Mouse (Mus musculus) cerebellum, postnatal 14 days (tissue): Measurements from ENCODE around the gene Urm1.

ENCODE experiments used
- DNase-seq, 2 experiments: peaks; one replicate each; pipeline ENCODE4 v3.0.0; 2021; ENCODE audit warnings: mixed read lengths in 2 of 2

Urm1 gene

GRCm38 (mm10) chr2:29831106-29831505, 11.2 kb downstream of the Urm1 start:
- no peak for DNase-seq

- no peak for DNase-seq
These were observed 13.9 kb downstream of the Urm1 start for GRCm38 (mm10) chr2:29833796-29834195.

DNA sequence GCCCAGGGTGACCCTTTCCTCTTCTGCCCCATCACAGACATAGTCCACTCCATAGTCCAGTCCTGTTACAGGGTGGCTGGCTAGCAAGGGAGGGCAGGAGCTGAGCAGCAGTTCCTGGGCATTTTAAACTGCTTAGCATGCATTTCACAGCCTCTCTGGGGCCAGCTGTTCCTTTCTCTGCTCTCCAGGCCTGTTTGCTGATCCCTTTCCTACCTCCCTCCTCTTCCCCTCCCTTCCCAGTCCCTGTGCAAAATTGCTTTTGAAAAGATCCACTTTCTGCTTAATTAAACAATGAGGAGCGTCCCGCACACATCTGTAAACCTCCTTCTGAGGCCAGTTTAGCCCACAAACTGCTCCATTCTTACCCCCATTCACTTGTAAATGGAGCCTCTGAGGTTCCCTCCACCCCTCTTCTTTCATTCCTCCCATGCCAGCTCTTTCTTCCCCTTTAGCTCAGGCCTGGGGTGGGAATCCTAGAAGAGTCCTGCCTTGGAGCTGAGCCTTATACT, 15.6 kb downstream of the Urm1 start:
- no peak for DNase-seq

- no peak for DNase-seq
These were observed 19.6 kb downstream of the Urm1 start for GRCm38 (mm10) chr2:29839460-29839859.

GRCm38 (mm10) chr2:29843231-29844105, 23.6 kb downstream of the Urm1 start:
- no peak for DNase-seq

GRCm38 (mm10) chr2:29844115-29844514, 24.2 kb downstream of the Urm1 start:
- DNase-seq: no peak

DNA sequence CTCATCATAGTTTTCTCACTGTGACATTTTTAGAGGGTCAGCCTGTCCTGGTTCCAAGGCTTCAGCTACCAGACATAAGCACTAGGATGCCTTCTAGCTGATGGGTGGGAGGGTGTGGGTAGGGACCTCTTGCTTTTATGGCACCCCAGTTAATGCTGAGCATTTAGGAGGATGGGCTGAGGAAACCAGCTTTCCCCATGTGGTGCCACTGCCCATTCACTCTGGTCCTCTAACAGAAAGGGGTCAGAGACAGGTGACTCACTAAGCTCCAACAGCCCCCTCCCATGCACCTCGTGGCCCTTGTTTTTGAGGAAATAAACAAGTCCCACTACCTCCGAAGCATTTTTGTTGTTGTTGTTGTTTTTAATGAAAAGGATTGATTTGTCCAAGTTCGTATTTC, 24.8 kb downstream of the Urm1 start:
- DNase-seq: no peak

DNA sequence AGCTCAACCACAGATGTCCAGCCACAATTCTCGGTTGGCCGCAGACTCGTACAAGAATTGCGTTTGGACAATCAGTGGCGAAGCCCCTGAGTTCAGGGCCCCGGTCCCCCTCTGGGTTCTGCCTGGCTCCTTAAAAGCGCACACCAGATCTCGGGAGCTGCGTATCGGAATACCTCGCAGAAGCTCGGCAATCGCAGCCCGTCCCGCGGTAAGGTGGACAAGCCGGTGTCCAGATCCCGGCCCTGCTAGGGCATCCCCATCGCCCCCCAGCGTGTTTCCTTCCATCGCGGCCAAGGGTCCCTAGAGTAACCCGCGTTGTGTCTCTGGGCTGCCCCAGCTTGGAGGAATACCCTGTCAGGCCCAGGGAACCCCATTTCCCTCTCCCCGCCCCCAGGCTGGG, 25.8 kb downstream of the Urm1 start:
- peak in 1 of 2 experiments; percentile 26 for DNase-seq

- DNase-seq: peak in 1 of 2 experiments; percentile 24
These were observed 26.4 kb downstream of the Urm1 start for GRCm38 (mm10) chr2:29846061-29846853.

DNA sequence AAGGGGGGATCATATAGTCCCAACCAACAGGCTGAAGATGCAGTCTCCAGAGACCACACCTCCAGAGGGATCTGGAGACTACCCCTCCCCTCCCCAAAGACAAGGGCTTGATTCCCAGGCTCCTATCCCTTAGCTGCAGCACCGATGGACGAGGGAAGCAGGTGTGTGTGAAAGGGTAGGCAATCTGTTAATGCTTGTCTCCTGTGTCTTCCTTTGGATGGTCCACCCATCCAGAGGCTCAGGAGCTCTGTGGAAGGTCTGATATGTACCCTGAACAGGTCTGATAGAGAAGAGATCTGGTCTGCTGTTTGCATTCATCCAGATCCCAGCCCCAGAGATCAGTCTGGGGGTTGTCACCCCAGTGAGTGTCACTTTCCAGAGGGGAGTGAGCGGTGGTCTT, 27.0 kb downstream of the Urm1 start:
- no peak for DNase-seq

- DNase-seq: no peak
These were observed 29.2 kb downstream of the Urm1 start for GRCm38 (mm10) chr2:29849041-29849440.

DNA sequence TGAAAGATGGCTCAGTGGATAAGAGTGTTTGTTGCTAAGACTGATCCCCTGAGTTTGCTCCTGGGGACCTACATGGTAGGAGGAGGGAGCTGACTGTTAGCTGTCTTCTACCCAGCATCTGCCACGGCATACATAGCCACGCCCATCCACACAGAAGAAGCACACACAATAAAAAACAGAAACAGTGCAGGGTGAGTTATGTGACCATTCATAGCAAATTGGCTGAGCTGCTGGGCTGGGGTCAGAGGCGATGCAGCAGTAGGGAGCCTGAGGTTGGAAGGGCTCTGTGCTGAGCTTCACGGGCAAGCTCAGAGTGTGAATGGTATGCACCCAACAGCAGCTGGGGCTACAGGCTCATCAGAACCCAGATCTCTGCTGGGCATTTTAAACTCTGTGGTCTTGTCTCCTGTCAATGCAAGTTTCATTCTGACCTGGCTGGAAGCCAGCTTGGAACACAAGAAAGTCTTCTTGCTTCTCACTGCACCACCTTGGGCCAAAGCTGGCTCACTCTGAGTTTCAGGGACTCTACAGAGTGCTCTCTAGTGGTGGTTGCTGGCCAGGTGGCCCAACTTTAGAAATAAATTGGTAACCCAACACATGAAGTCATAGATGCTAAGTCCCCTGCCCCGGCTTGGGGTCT, 30.1 kb downstream of the Urm1 start:
- DNase-seq: no peak

- no peak for DNase-seq
These were observed 33.1 kb downstream of the Urm1 start for GRCm38 (mm10) chr2:29852957-29853485.

- no peak for DNase-seq
These were observed 33.9 kb downstream of the Urm1 start for GRCm38 (mm10) chr2:29853736-29854135.

GRCm38 (mm10) chr2:29855585-29856210, 35.8 kb downstream of the Urm1 start:
- DNase-seq: no peak

GRCm38 (mm10) chr2:29856451-29857260, 36.8 kb downstream of the Urm1 start:
- DNase-seq: no peak

DNA sequence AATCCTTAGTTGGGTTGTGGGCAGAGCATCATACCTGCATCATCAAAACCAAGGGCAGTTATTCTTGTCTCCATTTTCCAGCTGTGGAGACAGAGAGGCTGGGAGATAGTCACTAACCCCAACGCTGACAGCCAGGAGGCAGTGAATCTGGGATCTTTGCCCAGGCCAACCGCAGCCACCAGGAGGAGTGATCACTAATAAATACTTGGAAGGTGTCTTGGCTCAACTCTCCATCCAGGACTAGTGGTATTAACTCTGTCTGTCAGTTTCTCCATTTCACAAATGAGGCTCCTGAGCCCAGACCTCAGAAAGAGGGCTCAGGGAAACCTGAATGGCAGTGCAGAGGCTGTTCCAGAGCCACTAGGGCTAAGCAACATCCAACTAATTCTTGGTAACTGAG, 37.5 kb downstream of the Urm1 start:
- DNase-seq: no peak

DNA sequence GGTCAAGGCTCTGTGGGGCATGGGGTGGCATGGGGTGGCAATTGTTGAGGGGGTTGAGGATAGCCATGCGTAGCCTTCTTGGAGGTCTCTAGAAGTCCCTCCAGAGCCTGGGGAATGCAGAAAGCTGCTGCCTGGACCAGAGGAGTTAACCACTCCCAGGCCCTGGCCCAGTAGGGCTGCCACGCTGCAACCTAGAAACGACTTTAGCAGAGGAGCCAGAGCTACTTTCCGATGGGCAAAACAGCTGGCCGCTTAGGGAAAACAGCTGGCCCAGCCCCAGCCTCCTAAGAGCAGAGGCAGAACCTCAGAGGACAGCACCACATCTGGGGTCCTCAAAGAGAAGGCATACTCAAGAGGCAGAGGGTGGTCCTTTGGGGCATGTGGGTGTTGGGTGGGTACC, 38.1 kb downstream of the Urm1 start:
- DNase-seq: no peak

DNA sequence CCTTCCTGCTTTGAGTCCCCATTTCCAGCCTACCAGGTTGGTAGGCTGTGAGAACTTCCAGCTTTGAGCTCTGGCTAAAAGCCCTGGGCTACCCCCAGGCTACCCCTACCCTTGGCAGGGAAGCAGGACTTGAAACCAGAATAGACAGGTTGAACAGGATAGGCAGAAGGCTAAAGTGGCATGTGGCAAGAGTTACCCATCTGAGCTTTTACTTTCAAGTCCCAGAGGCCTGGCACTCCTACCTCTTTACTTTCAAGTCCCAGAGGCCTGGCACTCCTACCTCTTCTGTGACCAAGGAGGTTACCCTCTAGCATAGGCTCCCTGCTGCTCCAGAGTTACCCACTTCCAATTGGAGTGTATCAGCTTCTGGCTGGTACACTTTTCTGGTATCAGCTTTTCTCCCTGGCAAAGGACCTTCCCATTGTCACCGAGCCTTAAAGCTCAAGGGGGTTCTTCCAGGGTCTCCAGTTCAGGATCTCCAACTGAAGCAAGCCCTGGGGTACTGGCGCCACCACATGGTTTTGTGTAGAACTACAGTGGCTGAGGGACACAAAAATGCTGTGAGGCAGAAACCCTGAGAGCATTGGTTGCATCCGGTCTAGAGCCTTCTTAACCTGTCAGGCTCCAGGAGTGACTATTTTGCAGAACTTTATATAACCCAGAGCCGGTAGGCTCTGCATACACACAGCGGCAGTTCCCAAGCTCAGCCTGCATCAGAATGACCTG, 39.0 kb downstream of the Urm1 start:
- DNase-seq: peak in 1 of 2 experiments; percentile 50

DNA sequence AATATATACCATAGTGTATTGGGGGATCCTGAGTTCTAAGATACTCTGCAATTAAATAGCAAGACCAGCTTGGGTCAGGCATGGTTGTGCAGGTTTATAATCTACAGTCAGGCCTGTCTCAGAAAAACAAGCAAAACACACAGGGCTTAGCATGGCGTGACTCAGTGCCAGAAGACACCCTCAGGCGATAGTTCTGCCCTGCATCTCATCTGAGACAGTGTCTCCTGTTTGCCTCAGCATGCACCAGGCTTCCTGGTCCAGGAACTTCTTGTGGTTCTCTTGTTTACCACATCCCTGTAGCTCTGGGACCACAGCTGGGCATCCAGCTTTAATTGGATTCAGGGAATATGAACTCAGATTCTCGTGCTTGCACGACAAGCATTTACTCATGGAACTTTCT, 45.2 kb downstream of the Urm1 start:
- no peak for DNase-seq
